Mouse (Mus musculus) erythroblast, embryonic 14.5 days (primary cell): ENCODE results near the gene Vmn1r191. TPM values are rescaled to one million over a fixed set of nuclear protein-coding genes. Genes with fewer than 3 reads are reported as not detected.
"Not testable (repeated sequence)": the region's sequence is repeated elsewhere in the genome, so short reads cannot be mapped to it uniquely, and the experiment has no call there.

ENCODE experiments used
- H3K27me3 ChIP-seq: 2 replicates; pipeline ENCODE4 v1.6.1; 2012; ENCODE audit warnings: inconsistent platforms; ENCODE audit not compliant: control insufficient read depth
- H3K36me3 ChIP-seq: 2 replicates; pipeline ENCODE4 v1.6.1; 2012; ENCODE audit warnings: mild to moderate bottlenecking, inconsistent platforms; ENCODE audit not compliant: control insufficient read depth
- H3K4me1 ChIP-seq: 2 replicates; pipeline ENCODE4 v1.6.1; 2012; ENCODE audit warnings: inconsistent platforms; ENCODE audit not compliant: control insufficient read depth
- H3K4me3 ChIP-seq: replicated peaks from 2 replicates; pipeline ENCODE3; 2012; ENCODE audit warnings: moderate library complexity, mild to moderate bottlenecking, inconsistent platforms
- H3K9me3 ChIP-seq: 2 replicates; pipeline ENCODE4 v1.6.1; 2012; ENCODE audit warnings: low read length, inconsistent platforms, mixed read lengths; ENCODE audit not compliant: control insufficient read depth
- GATA1 ChIP-seq: IDR thresholded peaks from 2 replicates; pipeline ENCODE4 v1.6.1; 2012; ENCODE audit warnings: low read length, inconsistent platforms, mixed read lengths
- TAL1 ChIP-seq: IDR thresholded peaks from 3 replicates; pipeline ENCODE4 v1.6.1; 2012; ENCODE audit warnings: low read length, inconsistent platforms, mixed read lengths
- polyA plus RNA-seq: library from polyadenylated mRNA; stranded (reverse); fragments of >175 nt; gene quantifications from 2 replicates; pipeline ENCODE4 v1.2.3, GENCODE M21; 2012

Vmn1r191 gene
- not detected in 2 replicates for polyA plus RNA-seq

- Histone ChIP-seq H3K4me1 (no peaks in the 10 kb centered on the region), H3K27me3 (no peaks in the 10 kb centered on the region), H3K36me3 (no peaks in the 10 kb centered on the region), H3K9me3 (no peaks in the 10 kb centered on the region), H3K4me3 (no peak within 1 kb of the TSS)
- no peak for TF ChIP-seq TAL1
- TF ChIP-seq GATA1: no peak
Observed at GRCm38 (mm10) chr13:22183869-22184268, at the start of gene Vmn1r191. Gene Vmn1r191 (minus strand): TSS chr13:22183969.

GRCm38 (mm10) chr13:22223060-22223459 is 39.3 kb upstream of the Vmn1r191 start, which contains the start of gene Vmn1r193:
Gene Vmn1r193 (minus strand): TSS chr13:22223160.
- not testable (repeated sequence) for H3K9me3 ChIP-seq, H3K4me1 ChIP-seq, H3K27me3 ChIP-seq

GRCm38 (mm10) chr13:22192756-22193155 is 9.0 kb upstream of the Vmn1r191 start:
- not testable (repeated sequence) for H3K9me3 ChIP-seq, H3K27me3 ChIP-seq, H3K4me1 ChIP-seq, H3K4me3 ChIP-seq, H3K36me3 ChIP-seq

More at GRCm38 (mm10) chr13:22223060-22223459, 39.3 kb upstream of the Vmn1r191 start, which contains the start of gene Vmn1r193:
- not testable (repeated sequence) for H3K4me3 ChIP-seq, H3K36me3 ChIP-seq

- Histone ChIP-seq H3K4me3 (no peak within 1 kb of the TSS), H3K4me1 (no peaks in the 10 kb centered on the region), H3K36me3 (no peaks in the 10 kb centered on the region), H3K9me3 (no peaks in the 10 kb centered on the region), H3K27me3 (no peaks in the 10 kb centered on the region)
- no peak for TF ChIP-seq GATA1
- TF ChIP-seq TAL1: no peak
Observed at GRCm38 (mm10) chr13:22191041-22191440, 7.3 kb upstream of the Vmn1r191 start, which contains the start of gene Vmn1r192. Gene Vmn1r192 (minus strand): TSS chr13:22191141.

- Histone ChIP-seq H3K4me3 (no peak overlapping the region), H3K27me3 (no peaks in the 10 kb centered on the region), H3K4me1 (no peaks in the 10 kb centered on the region), H3K36me3 (no peaks in the 10 kb centered on the region), H3K9me3 (no peaks in the 10 kb centered on the region)
- TF ChIP-seq GATA1: no peak
- no peak for TF ChIP-seq TAL1
Observed at GRCm38 (mm10) chr13:22190385-22190784, 6.6 kb upstream of the Vmn1r191 start.

GRCm38 (mm10) chr13:22189313-22189712 is 5.5 kb upstream of the Vmn1r191 start:
- no peaks in the 10 kb centered on the region for H3K36me3 ChIP-seq
- H3K4me3 ChIP-seq: no peak overlapping the region
- no peaks in the 10 kb centered on the region for H3K27me3 ChIP-seq
- no peak for TF ChIP-seq GATA1
- no peaks in the 10 kb centered on the region for H3K4me1 ChIP-seq
- no peaks in the 10 kb centered on the region for H3K9me3 ChIP-seq

GRCm38 (mm10) chr13:22168416-22168815 is 15.4 kb downstream of the Vmn1r191 start:
- TF ChIP-seq TAL1: no peak
- no peak for TF ChIP-seq GATA1
- Histone ChIP-seq H3K9me3 (peaks cover 8% of the 10 kb centered on the region), H3K4me3 (no peak overlapping the region), H3K27me3 (no peaks in the 10 kb centered on the region), H3K36me3 (no peaks in the 10 kb centered on the region), H3K4me1 (no peaks in the 10 kb centered on the region)

GRCm38 (mm10) chr13:22136495-22137293 is 47.1 kb downstream of the Vmn1r191 start:
- not testable (repeated sequence) for H3K27me3 ChIP-seq, H3K9me3 ChIP-seq, H3K36me3 ChIP-seq, H3K4me3 ChIP-seq, H3K4me1 ChIP-seq

Other genes with a start within 250 kb of the Vmn1r191 start
- not detected in 2 replicates for gene Zfp184, start 238.9 kb downstream of the Vmn1r191 start, polyA plus RNA-seq
- not detected in 2 replicates for gene Pom121l2, start 202.8 kb downstream of the Vmn1r191 start, polyA plus RNA-seq
- gene Prss16, start 174.2 kb downstream of the Vmn1r191 start, polyA plus RNA-seq: not detected in 2 replicates
- gene Hist1h2ah, start 148.4 kb downstream of the Vmn1r191 start, polyA plus RNA-seq: 105 and 181 TPM in 2 replicates
- 6.1 and 13.9 TPM in 2 replicates for gene Hist1h2bk, start 148.1 kb downstream of the Vmn1r191 start, polyA plus RNA-seq
- gene Hist1h4i, start 142.6 kb downstream of the Vmn1r191 start, polyA plus RNA-seq: 24.7 and 42.0 TPM in 2 replicates
- gene Hist1h2ag, start 141.0 kb downstream of the Vmn1r191 start, polyA plus RNA-seq: 9.1 and 21.8 TPM in 2 replicates
- 17.0 and 19.6 TPM in 2 replicates for gene Hist1h2bj, start 140.8 kb downstream of the Vmn1r191 start, polyA plus RNA-seq
- not detected in 2 replicates for gene Vmn1r188, start 99.5 kb downstream of the Vmn1r191 start, polyA plus RNA-seq
- gene Vmn1r189, start 78.1 kb downstream of the Vmn1r191 start, polyA plus RNA-seq: not detected in 2 replicates
- 0.01 TPM in 1 of 2 replicates, not detected in the other for gene Vmn1r192, start 7.2 kb upstream of the Vmn1r191 start, polyA plus RNA-seq
- 0.01 TPM in 1 of 2 replicates, not detected in the other for gene Vmn1r193, start 39.2 kb upstream of the Vmn1r191 start, polyA plus RNA-seq
- gene Vmn1r194, start 60.2 kb upstream of the Vmn1r191 start, polyA plus RNA-seq: not detected in 2 replicates
- gene Vmn1r195, start 86.6 kb upstream of the Vmn1r191 start, polyA plus RNA-seq: not detected in 2 replicates
- gene Vmn1r196, start 106.0 kb upstream of the Vmn1r191 start, polyA plus RNA-seq: not detected in 2 replicates
- gene Vmn1r197, start 140.6 kb upstream of the Vmn1r191 start, polyA plus RNA-seq: not detected in 2 replicates
- gene Vmn1r198, start 166.4 kb upstream of the Vmn1r191 start, polyA plus RNA-seq: 0.01 TPM in 1 of 2 replicates, not detected in the other
- not detected in 2 replicates for gene Vmn1r199, start 195.8 kb upstream of the Vmn1r191 start, polyA plus RNA-seq
- gene Vmn1r200, start 206.4 kb upstream of the Vmn1r191 start, polyA plus RNA-seq: not detected in 2 replicates